Mouse (Mus musculus) A20 (cell line): ENCODE measurements around the gene Gm11099.

Source experiments
- DNase-seq: peaks from one replicate; pipeline ENCODE4 v3.0.0-alpha.2; 2011; ENCODE audit warnings: low read depth, low spot score

Gene Gm11099

DNA sequence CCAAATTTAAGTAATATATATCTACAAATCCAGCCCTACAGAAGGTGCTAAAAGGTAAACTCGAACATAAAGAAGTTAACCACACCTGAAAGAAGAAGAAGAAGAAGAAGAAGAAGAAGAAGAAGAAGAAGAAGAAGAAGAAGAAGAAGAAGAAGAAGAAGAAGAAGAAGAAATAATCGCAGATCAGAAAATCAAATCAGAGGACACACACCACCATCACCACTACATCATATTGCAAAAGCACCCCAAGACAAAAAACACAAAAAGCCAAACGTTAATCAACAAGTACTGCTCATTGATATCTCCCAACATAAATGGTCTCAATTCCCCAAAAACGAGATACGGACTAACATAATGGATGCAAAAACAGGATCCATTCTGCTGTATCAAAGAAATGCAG, at the start of gene Gm11099:
Gene Gm11099 (plus strand): TSS at position 301 of the 400 bp plus-strand sequence.
- DNase-seq = no peak

DNA sequence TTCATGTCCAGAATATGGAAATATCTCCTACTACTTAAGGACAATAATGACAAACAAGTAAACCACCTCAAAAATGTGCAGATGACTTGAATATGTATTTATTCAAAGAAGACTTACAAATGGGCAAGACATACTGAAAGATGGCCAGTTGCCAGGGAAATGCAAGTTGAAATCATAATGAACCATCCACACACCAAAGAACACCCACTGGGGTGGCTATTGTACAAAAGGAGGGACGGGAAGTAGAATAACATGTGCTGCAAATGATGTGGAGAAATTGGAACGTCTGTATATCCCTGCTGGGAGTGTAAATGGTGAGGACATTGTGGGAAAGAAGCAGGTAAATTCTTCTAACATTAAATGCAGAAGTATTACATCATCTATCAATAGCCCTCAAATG, 46.3 kb upstream of the Gm11099 start:
- DNase-seq = no peak

DNA sequence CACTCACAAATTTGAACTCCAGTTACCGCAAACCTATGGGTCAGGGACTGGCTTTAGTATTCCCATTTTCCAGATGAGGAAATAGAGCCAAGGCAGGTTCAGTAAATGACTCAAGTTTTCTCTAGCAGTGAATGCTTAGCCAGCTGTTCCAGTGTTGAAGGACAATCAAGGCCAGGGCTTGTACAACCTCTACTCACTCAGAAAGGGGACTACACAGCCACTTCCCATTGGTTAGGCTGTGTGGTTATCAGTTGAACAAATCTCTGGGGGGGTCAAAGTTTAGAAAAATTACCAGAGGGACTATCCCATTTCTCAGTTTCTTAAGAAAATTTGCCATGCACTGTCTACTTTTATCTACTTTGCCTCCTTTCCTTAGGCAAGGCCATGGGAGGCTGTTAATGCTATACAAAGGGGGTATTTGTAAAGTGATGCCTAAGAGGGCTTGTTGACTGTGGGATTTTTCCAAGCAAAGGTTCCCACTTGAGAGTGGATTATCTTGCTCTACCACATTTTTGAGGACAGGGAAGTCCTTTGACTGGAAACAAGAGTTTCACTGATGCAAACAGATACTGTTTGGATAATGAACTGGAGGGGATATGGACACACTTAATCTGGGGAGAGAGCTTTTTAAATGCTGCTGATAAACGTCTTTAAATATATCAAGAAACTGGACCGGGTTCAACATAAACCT, 30.2 kb upstream of the Gm11099 start:
- no peak for DNase-seq

DNA sequence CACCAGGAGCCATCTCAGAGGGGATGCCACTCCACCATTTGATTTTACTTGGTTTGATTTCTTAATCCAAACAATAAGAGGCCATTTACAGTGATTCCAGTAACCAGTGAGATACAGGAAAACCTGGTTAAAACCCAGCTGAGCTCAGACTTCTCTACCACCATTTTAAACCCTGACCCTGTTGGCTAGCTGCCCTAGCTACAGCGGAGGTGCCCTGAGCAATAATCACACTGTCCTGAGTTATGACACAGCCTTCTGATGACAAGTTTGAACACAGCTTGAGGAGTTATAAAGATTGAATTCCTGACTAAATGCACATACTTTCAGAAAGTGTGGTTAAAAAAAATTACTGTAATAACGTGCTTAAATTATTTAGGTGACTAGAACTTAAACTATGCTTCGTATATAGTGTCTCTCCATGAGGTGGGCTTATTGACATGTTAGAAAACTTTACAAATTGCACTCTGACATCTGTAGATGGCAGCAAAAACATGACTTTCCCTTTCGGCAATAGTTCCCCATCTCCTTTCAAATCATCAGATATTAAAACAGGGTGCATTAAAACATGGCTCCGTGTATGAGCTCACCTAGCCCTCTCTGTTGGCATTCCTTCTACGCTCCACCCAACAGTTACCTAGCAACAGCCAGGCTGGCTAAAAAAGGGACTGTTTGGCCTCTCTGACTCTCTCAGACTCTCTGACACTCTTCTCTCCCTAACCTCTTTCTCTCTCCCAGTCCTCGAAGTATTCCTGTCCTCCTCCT, 29.1 kb upstream of the Gm11099 start:
- DNase-seq = no peak

DNA sequence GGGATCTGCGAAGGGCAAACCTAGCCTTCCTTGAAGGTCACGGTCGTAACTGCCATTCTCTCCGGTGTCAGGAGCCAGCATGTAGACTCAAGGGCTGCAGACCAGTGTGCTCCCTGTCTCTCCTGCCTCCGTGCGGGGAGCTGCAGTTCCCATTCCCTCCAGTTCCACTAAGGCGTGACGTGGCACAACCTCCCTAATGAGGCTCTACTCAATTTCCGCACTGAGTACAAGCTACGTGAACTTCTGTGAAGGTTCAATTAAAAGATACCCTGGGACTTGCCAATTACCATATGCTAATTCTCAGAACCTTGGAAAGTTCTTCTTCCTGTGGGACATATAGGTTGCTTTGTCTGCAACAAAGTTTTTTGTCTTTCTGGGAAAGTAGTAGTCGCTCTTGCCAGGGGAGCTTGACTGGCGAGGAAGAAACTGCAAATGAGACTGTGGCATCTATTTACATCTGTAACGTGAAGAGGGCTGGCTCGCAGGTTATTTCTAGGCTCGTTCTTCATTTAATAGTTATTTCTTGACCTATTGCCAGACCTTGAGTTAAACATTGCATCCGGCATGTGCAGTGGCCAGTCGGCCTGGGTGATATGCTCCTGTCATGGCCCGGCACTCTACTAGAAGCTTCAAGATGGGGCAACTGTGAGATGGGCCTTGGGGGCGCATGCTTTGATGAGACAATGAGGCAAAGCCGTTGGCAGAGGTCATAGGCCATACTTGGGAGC, 26.8 kb upstream of the Gm11099 start:
- DNase-seq = no peak

DNA sequence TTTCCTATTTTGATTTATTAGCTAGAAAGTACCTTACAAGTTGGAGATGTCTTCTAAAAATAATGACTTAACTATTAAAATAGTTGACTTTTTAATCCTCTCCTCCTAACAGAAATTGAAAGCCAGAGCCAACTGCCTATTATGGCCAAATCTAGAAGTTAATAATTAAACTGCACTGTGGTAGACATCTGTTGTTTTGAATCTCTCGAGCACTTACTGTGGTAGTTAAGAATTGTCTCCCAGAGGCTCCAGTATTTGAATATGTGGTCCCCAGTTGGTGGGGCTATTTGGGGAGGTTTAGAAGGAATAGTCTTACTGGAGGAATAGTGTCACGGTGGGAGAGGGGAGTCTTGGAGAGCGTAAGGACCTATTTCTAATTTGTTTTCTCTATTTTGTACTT, 18.2 kb upstream of the Gm11099 start:
- DNase-seq = no peak

DNA sequence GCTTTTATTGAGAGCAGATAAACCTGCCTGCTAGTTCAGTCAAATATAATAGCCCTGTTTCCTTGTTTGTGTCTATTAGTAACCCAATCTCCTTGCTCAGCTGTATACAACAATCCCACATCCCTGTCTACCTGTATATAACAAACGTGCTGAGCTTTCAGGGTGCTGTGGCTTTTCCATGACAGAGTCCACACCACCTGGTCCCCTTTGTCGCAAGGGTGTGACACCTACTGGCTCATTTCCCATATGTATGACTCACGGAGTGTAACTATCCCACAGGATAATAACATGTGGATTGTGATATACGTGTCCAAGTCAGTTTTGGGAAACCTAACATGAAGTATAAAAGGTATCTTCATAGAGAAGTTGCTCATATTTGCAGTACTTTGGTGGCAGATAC, 16.8 kb upstream of the Gm11099 start:
- DNase-seq = no peak

DNA sequence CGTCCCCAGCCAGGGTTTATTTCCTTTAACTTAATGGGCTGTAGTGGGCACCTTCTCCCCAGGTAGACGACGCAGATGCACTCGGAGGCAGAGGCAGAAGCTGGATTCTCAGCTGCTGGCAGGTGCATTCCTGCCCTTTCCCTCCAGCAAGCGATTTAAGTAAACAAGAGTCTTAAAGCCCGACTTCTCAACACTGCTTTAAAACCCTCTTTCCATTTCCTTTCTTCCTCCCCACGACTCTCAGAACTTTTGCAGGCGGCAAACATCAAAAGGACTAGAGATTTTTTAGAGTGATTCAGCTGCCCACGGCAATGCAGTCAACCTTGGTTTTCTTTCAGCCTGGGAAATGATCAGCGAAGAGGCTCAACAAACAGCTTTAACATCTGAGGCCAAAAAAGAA, 14.7 kb upstream of the Gm11099 start:
- no peak for DNase-seq

DNA sequence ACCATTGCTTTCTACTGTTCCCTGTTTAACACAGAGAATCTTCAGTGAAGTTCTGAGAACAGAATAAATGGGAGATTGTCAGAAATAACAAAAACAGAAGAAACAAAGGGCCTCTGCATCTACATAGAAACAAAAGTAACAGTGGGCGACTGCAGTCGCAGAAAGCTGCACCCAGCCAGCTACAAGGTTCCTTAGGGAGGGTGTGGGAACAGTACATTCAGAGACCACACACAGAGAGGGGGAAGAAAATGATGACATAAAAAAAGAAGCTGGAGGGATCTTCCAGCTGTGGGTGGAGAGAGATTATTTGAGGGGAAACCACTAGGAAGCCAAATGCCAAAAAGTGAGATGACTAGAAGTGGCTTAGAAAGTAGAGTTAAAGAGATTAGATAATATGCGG, 20.6 kb downstream of the Gm11099 start:
- DNase-seq = no peak

DNA sequence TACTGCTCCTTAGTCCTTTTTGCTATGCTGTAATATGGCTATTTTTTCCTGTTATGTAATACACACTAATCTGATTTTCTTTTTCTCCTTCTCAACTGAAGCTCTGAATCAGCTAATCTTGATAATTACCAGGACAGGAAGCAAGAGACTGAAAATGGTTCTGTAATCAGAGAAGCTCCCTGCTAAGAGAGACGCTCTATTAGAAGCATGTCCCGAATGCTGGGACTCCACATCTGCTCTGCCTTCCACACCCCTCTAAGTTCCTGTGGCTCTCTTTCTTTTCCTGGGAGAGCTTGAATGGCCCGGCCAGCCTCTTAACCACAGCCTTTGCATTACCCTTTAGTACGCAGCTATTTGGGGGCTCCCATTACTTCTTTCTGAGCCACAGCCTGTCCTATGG, 45.8 kb downstream of the Gm11099 start:
- DNase-seq = no peak

DNA sequence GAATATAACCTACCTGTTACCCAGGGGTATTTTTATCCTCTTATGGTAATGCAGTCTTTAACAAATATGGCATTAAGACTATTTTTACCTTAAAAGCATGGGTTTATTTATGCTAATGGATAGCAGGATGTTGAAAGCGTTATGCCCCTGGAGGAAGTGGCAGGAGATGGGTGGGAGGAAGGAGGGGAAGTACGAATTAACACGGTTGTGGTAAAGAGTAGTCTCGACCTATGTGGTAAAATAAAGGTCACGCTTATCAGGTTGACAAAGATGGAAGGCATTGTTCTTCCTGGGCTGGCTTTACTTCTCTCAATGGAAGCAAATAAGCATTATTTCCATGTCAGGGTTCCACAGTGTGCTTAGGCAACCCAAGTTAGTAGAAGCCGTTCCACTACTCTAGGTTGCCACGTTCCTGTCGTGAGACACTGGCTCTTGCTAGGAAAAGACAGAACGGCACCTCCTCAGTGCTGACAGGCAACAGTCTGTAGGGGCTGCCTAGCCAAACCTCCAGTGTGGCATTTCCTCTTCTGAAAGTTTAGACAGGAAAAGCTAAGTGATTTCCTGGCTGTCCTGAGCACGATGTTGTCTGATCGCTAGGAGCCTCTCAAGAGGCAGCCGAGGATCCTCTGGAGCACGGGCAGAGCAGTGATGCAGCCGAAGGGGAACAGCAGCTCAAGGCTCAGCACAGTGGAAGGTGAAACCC, 47.7 kb downstream of the Gm11099 start:
- DNase-seq = no peak

DNA sequence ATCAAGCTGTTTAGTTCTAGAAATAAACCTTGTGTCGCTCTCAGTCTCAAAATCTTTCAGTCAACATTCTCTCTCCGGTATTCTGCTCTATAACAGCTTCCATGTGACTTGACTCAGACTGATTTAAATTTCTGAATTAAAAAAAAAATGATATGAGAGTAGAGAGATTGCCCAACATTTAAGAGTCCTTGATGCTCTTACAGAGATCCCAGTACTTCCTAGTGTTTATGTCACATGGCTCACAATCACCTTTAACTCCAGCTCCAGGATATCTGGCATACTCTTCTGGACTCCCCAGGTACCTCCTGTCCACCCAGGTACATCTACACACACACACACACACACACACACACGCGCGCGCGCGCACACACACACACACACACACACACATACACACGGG, 53.1 kb downstream of the Gm11099 start:
- no peak for DNase-seq

DNA sequence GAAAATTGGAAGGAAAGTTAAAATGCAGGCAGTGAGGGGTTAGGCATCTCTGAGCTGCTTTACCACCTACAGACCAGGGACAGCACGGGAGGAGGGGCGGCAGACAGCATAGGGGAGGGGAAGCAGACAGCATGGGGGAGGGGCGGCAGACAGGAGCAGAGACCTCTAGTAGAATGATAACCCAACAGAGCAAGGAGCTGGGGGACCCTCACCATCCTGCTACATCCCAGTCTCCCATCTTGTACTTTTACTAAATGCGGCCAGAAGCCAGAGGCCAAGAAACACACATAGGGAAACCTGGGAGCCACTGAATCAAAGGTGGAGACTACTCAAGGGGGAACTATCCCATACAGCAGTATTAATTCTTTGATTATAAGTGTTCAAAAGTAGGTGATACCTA, 59.1 kb downstream of the Gm11099 start:
- DNase-seq = no peak

DNA sequence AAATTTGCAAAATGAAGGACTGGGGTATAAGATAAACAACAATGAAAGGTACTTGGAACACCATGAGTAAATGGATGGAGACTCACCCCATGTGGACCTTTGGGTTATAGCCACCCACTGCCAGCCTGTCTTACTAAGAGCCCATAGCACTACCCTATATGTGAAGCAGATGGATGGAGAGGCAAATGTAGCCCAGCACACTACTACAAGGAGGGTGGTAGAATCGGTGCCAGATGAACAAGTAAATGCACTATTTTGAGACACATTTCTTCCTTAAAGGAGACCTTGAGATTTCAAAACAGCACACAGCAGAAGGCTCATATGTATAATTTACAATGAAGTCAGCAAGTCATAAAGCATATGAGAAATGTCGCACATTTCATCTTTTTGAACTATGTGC, 66.3 kb downstream of the Gm11099 start:
- no peak for DNase-seq

DNA sequence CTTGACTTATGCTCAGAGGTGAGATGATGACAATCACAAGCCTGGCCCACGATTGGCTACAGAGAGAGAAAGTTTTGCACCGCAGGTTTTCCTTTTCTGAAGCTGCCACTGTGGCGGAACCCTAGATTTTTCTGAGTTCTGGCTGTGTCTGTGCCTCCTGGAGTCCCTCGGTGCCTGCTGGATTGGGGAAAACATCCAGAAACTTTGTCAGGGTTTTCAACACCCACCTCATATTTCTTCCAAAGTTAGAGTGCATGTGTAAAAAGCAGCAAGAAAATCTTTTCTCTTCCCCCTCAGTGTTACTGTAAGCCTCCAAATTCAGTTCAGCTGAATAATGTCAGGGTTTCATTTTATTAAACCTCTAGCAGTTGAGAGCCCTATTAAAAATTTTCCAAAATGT, 82.1 kb downstream of the Gm11099 start:
- no peak for DNase-seq

DNA sequence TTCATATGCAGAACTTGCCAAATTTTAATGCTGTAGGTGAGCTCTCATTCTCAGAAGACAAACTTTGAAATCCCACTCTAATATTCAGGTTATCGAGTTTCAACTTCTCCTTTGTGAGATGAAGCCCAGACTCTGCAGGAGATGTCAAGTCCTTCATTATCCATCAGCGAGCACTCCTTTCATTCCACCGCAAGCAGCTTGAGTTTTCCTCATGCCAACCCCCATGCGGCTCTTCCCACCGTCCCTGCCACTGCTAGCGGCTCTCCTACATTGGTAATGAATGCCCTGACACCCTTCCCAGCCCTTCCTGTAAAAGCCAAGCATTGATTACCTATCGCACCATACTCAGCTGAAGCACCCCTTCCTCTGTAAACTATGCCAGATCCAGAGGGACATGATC, 89.6 kb downstream of the Gm11099 start:
- no peak for DNase-seq

DNA sequence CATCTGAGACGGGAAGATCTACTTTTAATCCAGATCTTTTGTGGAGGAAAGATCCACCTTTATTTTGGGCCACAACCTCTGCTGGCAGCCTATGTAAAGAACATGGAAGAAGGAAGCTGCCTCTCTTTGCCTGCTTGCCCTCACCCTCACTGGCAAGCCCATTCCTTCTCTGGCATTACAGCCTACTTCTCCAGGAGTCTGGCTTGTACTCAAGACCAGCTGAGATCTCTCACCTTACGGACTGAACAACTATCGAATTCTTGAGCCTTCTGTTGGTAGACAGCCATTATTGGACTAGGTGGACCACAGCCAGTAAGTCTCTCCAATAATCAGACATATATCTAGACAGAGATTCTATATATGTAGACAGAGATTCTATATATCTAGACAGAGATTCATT, 92.9 kb downstream of the Gm11099 start:
- no peak for DNase-seq

DNA sequence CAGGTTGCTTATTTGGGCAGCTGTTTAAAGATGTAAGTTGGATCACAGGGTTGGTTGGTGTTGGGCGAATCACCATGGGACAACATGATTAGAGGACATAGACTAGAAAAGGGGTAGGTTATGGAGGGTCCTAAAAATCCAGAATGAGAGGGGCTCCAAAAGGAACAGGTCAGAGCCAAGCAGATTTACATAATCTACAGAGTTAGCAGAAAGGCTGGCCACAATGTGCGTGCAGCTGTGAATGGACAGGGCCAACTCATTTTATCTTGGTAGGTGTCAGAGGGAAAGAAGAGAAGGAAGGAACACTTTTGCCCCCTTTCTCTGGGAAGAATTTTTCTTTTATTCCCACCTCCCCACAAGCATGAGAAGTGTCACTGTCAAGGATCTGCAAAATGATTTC, 97.1 kb downstream of the Gm11099 start:
- no peak for DNase-seq

DNA sequence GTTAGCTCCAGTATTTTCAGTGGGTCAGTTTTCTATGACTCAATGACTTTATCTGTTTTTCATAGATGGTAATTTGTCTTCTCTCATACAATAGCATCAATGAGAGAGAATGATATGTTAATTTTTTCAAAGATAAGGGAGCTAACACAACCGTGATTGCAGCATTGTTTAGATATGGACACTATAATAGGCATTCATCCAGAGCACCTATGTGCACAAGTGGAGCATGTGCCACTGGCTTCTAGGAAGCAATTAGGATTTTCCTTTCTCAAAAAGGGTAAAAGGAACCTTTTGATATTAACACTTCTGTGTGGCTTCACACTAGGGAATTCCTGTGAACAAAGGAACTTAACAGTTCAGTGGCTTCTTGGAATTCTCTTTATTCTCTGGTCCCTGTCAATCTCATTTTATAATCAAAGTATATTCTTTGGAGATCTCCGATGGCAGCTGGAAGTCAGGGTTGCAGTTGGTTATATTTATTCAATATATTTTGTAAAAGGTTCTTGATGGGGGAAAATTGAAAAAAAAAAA, 97.6 kb downstream of the Gm11099 start:
- no peak for DNase-seq
